In genomic region chr5:123507936-123508723, GRCm38 (mm10) we compare ENCODE assay signal across 9 mouse cellular contexts. TPM values are rescaled to one million over a fixed set of nuclear protein-coding genes. Genes with fewer than 3 reads are reported as not detected.
DNase-seq lines count a peak whose midpoint lies in the region; ATAC-seq and TF ChIP-seq lines count a peak whose summit lies in the region.
"Had no signal": no experiment of that assay in that cellular context is flagged by ENCODE, and none has a peak within 500 bp of the region (broad histone marks: within the 10 kb centered on the region; RNA-seq: fewer than 3 reads in every experiment).

No protein-coding gene starts in this region.

- WGBS in heart, embryonic 14.5 days: under 1% methylated on average over 53 of the region's 59 CpGs
- WGBS in liver, embryonic 15.5 days (ENCODE audit: insufficient replicate concordance): 2% methylated on average over 59 of the region's 59 CpGs
- WGBS in neural tube, embryonic 14.5 days: under 1% methylated on average over 59 of the region's 59 CpGs

- 0 out of 4 replicates have a peak, but pooled peaks cover 0 to 6% of the 10 kb centered on the region in 2 experiments for H3K4me1 ChIP-seq in CH12.LX (ENCODE audit: control insufficient read depth in 1 of 2, insufficient read depth in 2 of 2)
- H3K4me1 ChIP-seq in brown adipose tissue, adult 24 weeks (ENCODE audit: control insufficient read depth, insufficient read depth, insufficient read length, low read length): no peaks in the 10 kb centered on the region
- no peaks in the 10 kb centered on the region; a peak in 1 of 4 replicates for H3K4me1 ChIP-seq in heart, embryonic 14.5 days (ENCODE audit: control insufficient read depth in 2 of 2, insufficient read depth in 2 of 2, low read length in 2 of 2)
- peaks cover 31% of the 10 kb centered on the region for H3K4me1 ChIP-seq in liver, embryonic 15.5 days (replicated peaks)
- no peaks in the 10 kb centered on the region; the same call in 1 of the 2 replicates for H3K4me1 ChIP-seq in neural tube, embryonic 14.5 days (ENCODE audit: control insufficient read depth, insufficient read depth, low read length)
- H3K4me1 ChIP-seq in testis, adult 2 months (ENCODE audit: control insufficient read depth, insufficient read depth, low read length): peaks cover 20% of the 10 kb centered on the region

- peak overlapping the region; percentile 19; the same call in 1 of the 2 replicates for H3K9ac ChIP-seq in CH12.LX (ENCODE audit: insufficient read depth, low read depth)
- peak overlapping the region; percentile 51 for H3K9ac ChIP-seq in heart, embryonic 14.5 days (ENCODE audit: low read length)
- H3K9ac ChIP-seq in liver, embryonic 15.5 days: peak overlapping the region; percentile 17; the same call in 1 of the 2 replicates
- H3K9ac ChIP-seq in neural tube, embryonic 14.5 days (replicated peaks; ENCODE audit: low read depth, low read length): peak overlapping the region; percentile 57

- H3K79me2 ChIP-seq in CH12.LX (replicated peaks; ENCODE audit: control insufficient read depth, extremely low read depth, insufficient read depth, poor library complexity, severe bottlenecking): no peaks in the 10 kb centered on the region

- peak overlapping the region; percentile 77 for H3K4me2 ChIP-seq in CH12.LX (ENCODE audit: insufficient read depth, low read depth, poor library complexity, severe bottlenecking)
- H3K4me2 ChIP-seq in heart, embryonic 14.5 days (ENCODE audit: low read length): peak overlapping the region; percentile 76
- H3K4me2 ChIP-seq in liver, embryonic 15.5 days: peak overlapping the region; percentile 87
- H3K4me2 ChIP-seq in neural tube, embryonic 14.5 days (ENCODE audit: low read depth, low read length): peak overlapping the region; percentile 72

- ATAC-seq in erythroid progenitor cell, adult 5-6 weeks (replicated peaks; ENCODE audit: low FRiP score, poor library complexity, severe bottlenecking): peak; percentile 81
- ATAC-seq in heart, embryonic 14.5 days (ENCODE audit: insufficient number of reproducible peaks, insufficient read depth, low FRiP score, low read depth): peak; percentile 75
- peak; percentile 73 for ATAC-seq in liver, embryonic 15.5 days (ENCODE audit: insufficient read depth)
- peak; percentile 87 for ATAC-seq in neural tube, embryonic 14.5 days (ENCODE audit: low read depth)

- H3K4me3 ChIP-seq in CH12.LX (replicated peaks in 1 of 3; ENCODE audit: low read depth in 2 of 3, low read length in 2 of 3, poor library complexity in 1 of 3): peak overlapping the region; percentile 25 to 55 (median 37)
- peak overlapping the region; percentile 68 for H3K4me3 ChIP-seq in brown adipose tissue, adult 24 weeks (ENCODE audit: insufficient read depth, low read depth, low read length)
- H3K4me3 ChIP-seq in heart, embryonic 14.5 days (ENCODE audit: control insufficient read depth in 1 of 2, insufficient read depth in 1 of 2, low read depth in 1 of 2, low read length in 2 of 2): peak overlapping the region; percentile 52 to 62
- H3K4me3 ChIP-seq in liver, embryonic 15.5 days (replicated peaks): peak overlapping the region; percentile 59
- peak overlapping the region; percentile 61 for H3K4me3 ChIP-seq in neural tube, embryonic 14.5 days (ENCODE audit: low read depth, low read length)
- H3K4me3 ChIP-seq in testis, adult 2 months (ENCODE audit: control insufficient read depth, low read depth, low read length): peak overlapping the region; percentile 77

- TF ChIP-seq RAD21 in CH12.LX (IDR thresholded peaks at IDR 0.05; ENCODE audit: low read depth, low read length): no peak

- peaks cover 22% of the 10 kb centered on the region for H3K27me3 ChIP-seq in CH12.LX (replicated peaks)
- peaks cover 28% of the 10 kb centered on the region for H3K27me3 ChIP-seq in heart, embryonic 14.5 days (ENCODE audit: control insufficient read depth, insufficient read depth, low read length)
- peaks cover 71% of the 10 kb centered on the region for H3K27me3 ChIP-seq in liver, embryonic 15.5 days
- no peaks in the 10 kb centered on the region for H3K27me3 ChIP-seq in neural tube, embryonic 14.5 days (ENCODE audit: control insufficient read depth, insufficient read depth, low read length)
- H3K27me3 ChIP-seq in testis, adult 2 months (ENCODE audit: control insufficient read depth, insufficient read depth, low read length): no peaks in the 10 kb centered on the region

- no peaks in the 10 kb centered on the region for H3K9me3 ChIP-seq in CH12.LX (replicated peaks; ENCODE audit: low read length)
- H3K9me3 ChIP-seq in heart, embryonic 14.5 days (ENCODE audit: control insufficient read depth, low read length): no peaks in the 10 kb centered on the region
- H3K9me3 ChIP-seq in liver, embryonic 15.5 days (replicated peaks): no peaks in the 10 kb centered on the region
- no peaks in the 10 kb centered on the region for H3K9me3 ChIP-seq in neural tube, embryonic 14.5 days (ENCODE audit: control insufficient read depth, low read length)

- TF ChIP-seq POLR2A in CH12.LX (IDR thresholded peaks at IDR 0.05; ENCODE audit: low read depth, low read length): no peak
- TF ChIP-seq POLR2A in testis, adult 2 months (IDR thresholded peaks at IDR 0.05; ENCODE audit: control insufficient read depth, low read depth, low read length): peak; percentile 49; the same call in 1 of the 2 replicates

- no peak for TF ChIP-seq EP300 in CH12.LX (IDR thresholded peaks at IDR 0.05; ENCODE audit: low read length)

- TF ChIP-seq CTCF in CH12.LX (conservative IDR thresholded peaks at IDR 0.05 in 1 of 2, IDR thresholded peaks at IDR 0.05 in 1 of 2; ENCODE audit: low read depth in 2 of 2, low read length in 2 of 2): no peak
- TF ChIP-seq CTCF in testis, adult 2 months (IDR thresholded peaks at IDR 0.05; ENCODE audit: control insufficient read depth, insufficient read depth, insufficient replicate concordance, low read depth, low read length): no peak

- dilution Hi-C loops in CH12.LX (cut with MboI; ENCODE audit: extremely low pct_ligation_motif_present, extremely low pct_unique_long_range_greater_than_20kb, low sequenced_read_pairs): no loop called here

- peaks cover 19 to 34% of the 10 kb centered on the region in 2 experiments for H3K36me3 ChIP-seq in CH12.LX (replicated peaks in 1 of 2; ENCODE audit: control insufficient read depth in 1 of 2, insufficient read depth in 1 of 2, low read length in 1 of 2)
- peaks cover 20% of the 10 kb centered on the region; the same call in 1 of the 2 replicates for H3K36me3 ChIP-seq in heart, embryonic 14.5 days (ENCODE audit: control insufficient read depth, insufficient read depth, low read length)
- no peaks in the 10 kb centered on the region for H3K36me3 ChIP-seq in liver, embryonic 15.5 days (replicated peaks)
- H3K36me3 ChIP-seq in neural tube, embryonic 14.5 days (ENCODE audit: control insufficient read depth, insufficient read depth, low read length): no peaks in the 10 kb centered on the region
- H3K36me3 ChIP-seq in testis, adult 2 months (ENCODE audit: control insufficient read depth, insufficient read depth, low read length): no peaks in the 10 kb centered on the region; the same call in 1 of the 2 replicates

- in situ Hi-C loops in CH12.LX (cut with MboI; ENCODE audit: low pct_ligation_motif_present, low pct_unique_long_range_greater_than_20kb, low sequenced_read_pairs): no loop called here

- peak; percentile 71 for DNase-seq in CH12.LX (ENCODE audit: extremely low read depth)
- DNase-seq in kidney, postnatal 10 days: peak; percentile 91

- H3K27ac ChIP-seq in CH12.LX (ENCODE audit: insufficient read depth, low read depth): no peak overlapping the region
- H3K27ac ChIP-seq in brown adipose tissue, adult 24 weeks (replicated peaks; ENCODE audit: low read depth, low read length): no peak overlapping the region
- H3K27ac ChIP-seq in heart, embryonic 14.5 days (replicated peaks in 1 of 2; ENCODE audit: control insufficient read depth in 1 of 2, insufficient read depth in 1 of 2, low read depth in 2 of 2, low read length in 2 of 2): no peak overlapping the region
- H3K27ac ChIP-seq in liver, embryonic 15.5 days (replicated peaks): no peak overlapping the region
- H3K27ac ChIP-seq in neural tube, embryonic 14.5 days (ENCODE audit: low read depth, low read length): no peak overlapping the region
- peak overlapping the region; percentile 65 for H3K27ac ChIP-seq in testis, adult 2 months (ENCODE audit: control insufficient read depth, insufficient read depth, low read depth, low read length)

RNA-seq across cellular contexts. Expression of gene B3gnt4, which starts 2.1 kb away (rescaled TPM):
- total RNA-seq in CH12.LX (2012; rRNA removed) (0.17 and 0.30 TPM in 2 replicates), CH12.LX (2014; rRNA removed) (not detected in 2 replicates)
- not detected in 2 replicates for polyA plus RNA-seq in CH12.LX (2012; ENCODE audit: insufficient read length, low read depth)
- 0.79 TPM in 1 of 2 replicates, not detected in the other for polyA plus RNA-seq in brown adipose tissue, adult 24 weeks (2012; ENCODE audit: insufficient read depth, insufficient read length, missing spikeins)
- not detected in 2 replicates for total RNA-seq in erythroid progenitor cell, adult 5-6 weeks (2015; ENCODE audit: low replicate concordance)
- total RNA-seq in erythroid progenitor cell, adult 5-6 weeks (2017; ENCODE audit: low replicate concordance): not detected in 2 replicates
- 0.40 and 0.41 TPM in 2 replicates for polyA plus RNA-seq in heart, embryonic 14.5 days (2014; fragmentation: Nextera tagmentation; extraction: Ambion mirVana)
- not detected in 2 replicates for polyA plus RNA-seq in liver, embryonic 15.5 days (2015; fragmentation: Nextera tagmentation; extraction: Ambion mirVana)
- polyA plus RNA-seq in neural tube, embryonic 14.5 days (2014; fragmentation: Nextera tagmentation; extraction: Ambion mirVana): 0.79 and 1.3 TPM in 2 replicates
- 19.2 and 19.5 TPM in 2 replicates for polyA plus RNA-seq in testis, adult 2 months (2012; rRNA removed)

RNA-seq across cellular contexts. Expression of gene Diablo, which starts 15.8 kb away (rescaled TPM):
- 37.7 and 41.8 TPM in 2 replicates for total RNA-seq in CH12.LX (2012; rRNA removed)
- 68.0 and 75.2 TPM in 2 replicates for total RNA-seq in CH12.LX (2014; rRNA removed)
- 58.7 and 63.2 TPM in 2 replicates for polyA plus RNA-seq in CH12.LX (2012; ENCODE audit: insufficient read length, low read depth)
- 58.4 and 76.8 TPM in 2 replicates for polyA plus RNA-seq in brown adipose tissue, adult 24 weeks (2012; ENCODE audit: insufficient read depth, insufficient read length, missing spikeins)
- 13.0 and 28.8 TPM in 2 replicates for total RNA-seq in erythroid progenitor cell, adult 5-6 weeks (2015; ENCODE audit: low replicate concordance)
- total RNA-seq in erythroid progenitor cell, adult 5-6 weeks (2017; ENCODE audit: low replicate concordance): 27.0 and 49.5 TPM in 2 replicates
- polyA plus RNA-seq in heart, embryonic 14.5 days (2014; fragmentation: Nextera tagmentation; extraction: Ambion mirVana): 100 and 104 TPM in 2 replicates
- 51.6 and 54.9 TPM in 2 replicates for polyA plus RNA-seq in liver, embryonic 15.5 days (2015; fragmentation: Nextera tagmentation; extraction: Ambion mirVana)
- 111 and 113 TPM in 2 replicates for polyA plus RNA-seq in neural tube, embryonic 14.5 days (2014; fragmentation: Nextera tagmentation; extraction: Ambion mirVana)
- polyA plus RNA-seq in testis, adult 2 months (2012; rRNA removed): 325 and 367 TPM in 2 replicates

RNA-seq across cellular contexts. Expression of gene Gm49027, which starts 17.2 kb away (rescaled TPM):
- total RNA-seq in CH12.LX (2012; rRNA removed) (0.38 and 0.63 TPM in 2 replicates), CH12.LX (2014; rRNA removed) (not detected in 2 replicates)
- not detected in 2 replicates for polyA plus RNA-seq in CH12.LX (2012; ENCODE audit: insufficient read length, low read depth)
- polyA plus RNA-seq in brown adipose tissue, adult 24 weeks (2012; ENCODE audit: insufficient read depth, insufficient read length, missing spikeins): not detected in 2 replicates
- total RNA-seq in erythroid progenitor cell, adult 5-6 weeks (2015; ENCODE audit: low replicate concordance): not detected in 2 replicates
- total RNA-seq in erythroid progenitor cell, adult 5-6 weeks (2017; ENCODE audit: low replicate concordance): not detected in 2 replicates
- polyA plus RNA-seq in heart, embryonic 14.5 days (2014; fragmentation: Nextera tagmentation; extraction: Ambion mirVana): 0.31 and 0.57 TPM in 2 replicates
- 0.09 TPM in 1 of 2 replicates, not detected in the other for polyA plus RNA-seq in liver, embryonic 15.5 days (2015; fragmentation: Nextera tagmentation; extraction: Ambion mirVana)
- polyA plus RNA-seq in neural tube, embryonic 14.5 days (2014; fragmentation: Nextera tagmentation; extraction: Ambion mirVana): 0.17 and 16.3 TPM in 2 replicates
- 5.1 and 5.2 TPM in 2 replicates for polyA plus RNA-seq in testis, adult 2 months (2012; rRNA removed)

RNA-seq across cellular contexts. Expression of gene Il31, which starts 18.8 kb away (rescaled TPM):
- not detected in 2 replicates for total RNA-seq in CH12.LX (2012; rRNA removed)
- total RNA-seq in CH12.LX (2014; rRNA removed): not detected in 2 replicates
- not detected in 2 replicates for polyA plus RNA-seq in CH12.LX (2012; ENCODE audit: insufficient read length, low read depth)
- not detected in 2 replicates for polyA plus RNA-seq in brown adipose tissue, adult 24 weeks (2012; ENCODE audit: insufficient read depth, insufficient read length, missing spikeins)
- total RNA-seq in erythroid progenitor cell, adult 5-6 weeks (2015; ENCODE audit: low replicate concordance): not detected in 2 replicates
- total RNA-seq in erythroid progenitor cell, adult 5-6 weeks (2017; ENCODE audit: low replicate concordance): not detected in 2 replicates
- not detected in 2 replicates for polyA plus RNA-seq in heart, embryonic 14.5 days (2014; fragmentation: Nextera tagmentation; extraction: Ambion mirVana)
- polyA plus RNA-seq in liver, embryonic 15.5 days (2015; fragmentation: Nextera tagmentation; extraction: Ambion mirVana): 0.12 TPM in 1 of 2 replicates, not detected in the other
- not detected in 2 replicates for polyA plus RNA-seq in neural tube, embryonic 14.5 days (2014; fragmentation: Nextera tagmentation; extraction: Ambion mirVana)
- 28.7 and 29.8 TPM in 2 replicates for polyA plus RNA-seq in testis, adult 2 months (2012; rRNA removed)
- polyA plus RNA-seq: gonadal fat pad, adult 2 months had no signal

RNA-seq across cellular contexts. Expression of gene Lrrc43, which starts 19.0 kb away (rescaled TPM):
- not detected in 2 replicates for total RNA-seq in CH12.LX (2012; rRNA removed)
- total RNA-seq in CH12.LX (2014; rRNA removed): not detected in 2 replicates
- polyA plus RNA-seq in CH12.LX (2012; ENCODE audit: insufficient read length, low read depth): not detected in 2 replicates
- not detected in 2 replicates for polyA plus RNA-seq in brown adipose tissue, adult 24 weeks (2012; ENCODE audit: insufficient read depth, insufficient read length, missing spikeins)
- total RNA-seq in erythroid progenitor cell, adult 5-6 weeks (2015; ENCODE audit: low replicate concordance): not detected in 2 replicates
- total RNA-seq in erythroid progenitor cell, adult 5-6 weeks (2017; ENCODE audit: low replicate concordance): not detected in 2 replicates
- not detected in 2 replicates for polyA plus RNA-seq in heart, embryonic 14.5 days (2014; fragmentation: Nextera tagmentation; extraction: Ambion mirVana)
- polyA plus RNA-seq in liver, embryonic 15.5 days (2015; fragmentation: Nextera tagmentation; extraction: Ambion mirVana): not detected in 2 replicates
- 0.13 and 0.44 TPM in 2 replicates for polyA plus RNA-seq in neural tube, embryonic 14.5 days (2014; fragmentation: Nextera tagmentation; extraction: Ambion mirVana)
- 129 and 131 TPM in 2 replicates for polyA plus RNA-seq in testis, adult 2 months (2012; rRNA removed)
